Mouse (Mus musculus) megakaryocyte, embryonic 14.5 days (primary cell): ENCODE measurements around the gene Gstm2. TPM values are rescaled to one million over a fixed set of nuclear protein-coding genes. Genes with fewer than 3 reads are reported as not detected.
"Not testable (repeated sequence)": the region's sequence is repeated elsewhere in the genome, so short reads cannot be mapped to it uniquely, and the experiment has no call there.

Experiments
- H3K27me3 ChIP-seq: replicated peaks from 2 replicates; pipeline ENCODE3; 2012; ENCODE audit warnings: inconsistent platforms
- H3K36me3 ChIP-seq: replicated peaks from 2 replicates; pipeline ENCODE3; 2012; ENCODE audit warnings: low read length, inconsistent platforms, mixed read lengths
- H3K4me1 ChIP-seq: 2 replicates; pipeline ENCODE4 v1.6.1; 2012; ENCODE audit warnings: inconsistent platforms
- H3K4me3 ChIP-seq: replicated peaks from 2 replicates; pipeline ENCODE3; 2012; ENCODE audit warnings: moderate library complexity, mild to moderate bottlenecking, inconsistent platforms
- H3K9me3 ChIP-seq: 2 replicates; pipeline ENCODE4 v1.6.1; 2012; ENCODE audit warnings: inconsistent platforms
- FLI1 ChIP-seq: IDR thresholded peaks from 2 replicates; pipeline ENCODE4 v1.6.1; 2012; ENCODE audit warnings: low read length, inconsistent platforms, mixed read lengths
- GATA1 ChIP-seq: IDR thresholded peaks from 3 replicates; pipeline ENCODE4 v1.6.1; 2012; ENCODE audit warnings: mixed read lengths, low read length, inconsistent platforms, borderline replicate concordance
- polyA plus RNA-seq: library from polyadenylated mRNA; stranded (reverse); fragments of >175 nt; gene quantifications from 2 replicates; pipeline ENCODE4 v1.2.3, GENCODE M21; 2012; ENCODE audit warnings: low replicate concordance; ENCODE audit not compliant: insufficient read depth

Gene Gstm2
- polyA plus RNA-seq, result 0.83 TPM in 1 of 2 replicates, not detected in the other

DNA sequence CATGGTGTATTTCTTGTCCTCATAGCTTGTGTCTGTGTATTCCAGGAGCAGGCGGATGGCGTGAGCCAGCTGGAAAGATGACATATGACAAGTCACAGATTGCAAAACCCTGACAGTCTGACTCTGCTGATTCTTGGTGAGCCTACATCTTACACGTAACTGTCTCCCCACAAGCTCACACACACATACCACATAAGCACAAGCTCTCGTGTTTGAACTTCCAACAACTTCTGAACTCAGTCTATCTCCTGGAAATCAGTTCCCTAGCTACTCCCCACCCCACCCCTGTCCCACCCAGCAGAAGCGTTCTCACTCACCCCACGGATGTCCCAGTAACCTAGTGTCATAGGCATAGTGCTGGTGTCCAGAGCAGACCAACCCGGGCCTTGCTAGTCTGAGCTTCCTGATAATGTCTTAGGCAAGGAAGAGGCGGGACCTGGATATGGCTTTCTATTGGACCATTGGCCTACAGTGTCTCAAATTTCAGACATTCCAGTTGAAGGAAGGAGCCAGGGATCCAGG lies at the start of gene Gstm2:
Gstm2 (minus strand) TSS at position 413 of the 522 bp plus-strand sequence.
- H3K27me3 ChIP-seq, result peaks cover 38% of the 10 kb centered on the region
- TF ChIP-seq GATA1 (no peak), FLI1 (no peak)
- H3K4me3 ChIP-seq, result no peak within 1 kb of the TSS
- no peaks in the 10 kb centered on the region for H3K36me3 ChIP-seq
- peaks cover 13% of the 10 kb centered on the region for H3K4me1 ChIP-seq
- H3K9me3 ChIP-seq, result no peaks in the 10 kb centered on the region

DNA sequence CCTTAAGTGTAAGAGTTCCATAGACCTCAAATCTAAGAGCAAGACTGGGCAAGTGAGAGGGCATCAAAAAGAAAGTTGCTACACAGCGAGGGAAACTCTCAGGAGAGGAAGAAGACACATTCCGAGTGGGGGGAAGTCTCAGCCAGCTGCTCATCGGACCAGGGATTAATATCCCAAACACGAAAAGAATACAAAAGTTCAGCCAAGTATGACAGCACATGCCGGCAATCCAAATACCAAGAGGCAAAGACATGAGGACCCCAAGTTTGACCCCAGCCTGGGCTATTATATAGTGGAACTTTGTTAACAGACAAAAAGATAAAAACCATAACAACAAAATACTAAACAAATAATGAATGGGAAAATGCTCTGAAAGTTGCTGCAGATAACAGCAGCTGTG lies 46.9 kb upstream of the Gstm2 start:
- Histone ChIP-seq H3K4me1 (peaks cover 10% of the 10 kb centered on the region), H3K9me3 (no peaks in the 10 kb centered on the region), H3K27me3 (peaks cover 48% of the 10 kb centered on the region), H3K36me3 (no peaks in the 10 kb centered on the region), H3K4me3 (no peak overlapping the region)
- TF ChIP-seq FLI1, result no peak
- no peak for TF ChIP-seq GATA1

DNA sequence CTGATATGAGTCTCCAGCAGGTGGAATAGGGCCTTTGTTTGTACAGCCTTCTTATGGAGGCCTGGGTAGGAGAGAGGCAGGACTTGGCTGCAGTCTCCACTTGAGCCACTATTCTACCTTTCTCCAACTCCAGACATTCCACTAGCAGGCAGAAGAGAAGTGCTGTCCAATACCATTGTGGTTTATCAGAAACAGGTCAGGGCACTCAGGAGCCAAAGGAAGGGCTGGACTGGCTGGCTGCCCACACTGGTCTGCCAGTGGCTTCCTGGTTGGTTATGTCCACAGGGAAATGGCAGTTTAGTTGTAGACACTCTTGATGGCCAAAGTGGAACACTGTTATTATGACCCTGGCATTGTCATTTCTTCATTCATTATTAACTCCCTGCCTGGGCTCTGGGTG lies 45.9 kb upstream of the Gstm2 start:
- Histone ChIP-seq H3K4me3 (no peak overlapping the region), H3K9me3 (no peaks in the 10 kb centered on the region), H3K27me3 (peaks cover 56% of the 10 kb centered on the region), H3K4me1 (peaks cover 7% of the 10 kb centered on the region), H3K36me3 (no peaks in the 10 kb centered on the region)
- TF ChIP-seq FLI1 (no peak), GATA1 (no peak)

DNA sequence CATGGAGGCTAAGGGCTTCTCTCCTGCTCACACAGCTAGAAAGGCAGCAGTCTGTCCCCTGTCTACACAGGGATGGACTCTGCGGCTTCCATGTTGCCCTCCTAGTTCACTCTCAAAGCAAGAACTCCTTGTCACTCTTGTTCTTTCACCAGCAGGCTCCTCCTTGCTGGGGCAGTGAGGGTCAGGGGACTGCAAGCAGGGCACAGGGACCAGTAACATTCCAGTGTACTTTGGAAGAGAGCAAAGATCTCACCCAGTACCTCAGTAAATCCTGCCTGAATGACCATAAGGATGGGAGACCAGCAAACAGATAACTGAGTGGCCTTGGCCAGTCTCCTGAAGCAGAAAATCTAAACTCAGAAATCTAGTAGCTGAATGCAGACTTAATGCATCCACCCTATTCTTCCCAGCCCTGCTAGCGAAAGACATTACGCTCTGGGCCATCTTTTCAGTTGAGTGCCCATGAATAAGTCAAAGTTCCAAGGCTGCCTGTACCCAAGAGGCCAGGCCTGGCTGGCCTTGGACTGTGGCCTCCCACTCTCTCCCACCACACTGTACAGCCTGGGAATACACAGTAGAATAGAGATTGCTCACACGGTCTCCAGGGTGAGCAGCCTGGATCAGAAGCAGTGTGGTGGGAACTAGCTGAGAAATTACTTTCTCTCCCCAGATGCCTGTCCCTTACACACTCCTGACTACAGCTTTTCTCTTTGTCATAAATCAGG lies 42.5 kb upstream of the Gstm2 start:
- Histone ChIP-seq H3K36me3 (no peaks in the 10 kb centered on the region), H3K4me1 (peaks cover 7% of the 10 kb centered on the region), H3K9me3 (no peaks in the 10 kb centered on the region), H3K27me3 (peaks cover 71% of the 10 kb centered on the region), H3K4me3 (no peak overlapping the region)
- TF ChIP-seq FLI1 (no peak), GATA1 (no peak)

DNA sequence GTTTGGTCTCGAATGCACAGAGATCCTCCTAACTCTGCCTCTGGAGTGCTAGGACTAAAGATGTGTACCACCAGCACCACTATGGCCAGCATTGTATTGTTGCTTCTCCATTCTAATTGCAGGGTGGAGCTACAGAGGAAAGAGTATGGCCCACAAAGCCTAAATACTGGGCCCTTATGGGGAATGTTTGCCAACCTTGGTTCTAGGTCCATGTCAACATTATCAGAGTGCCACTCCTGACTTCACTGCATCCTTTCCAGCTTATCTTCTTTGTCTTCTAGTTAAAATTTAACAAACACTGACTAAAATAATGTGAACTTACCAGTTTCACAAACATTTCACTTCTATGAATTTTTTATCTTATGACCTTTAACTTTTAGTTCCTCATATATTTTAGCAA lies 40.3 kb upstream of the Gstm2 start:
- TF ChIP-seq FLI1 (no peak), GATA1 (no peak)
- H3K9me3 ChIP-seq, result no peaks in the 10 kb centered on the region
- H3K27me3 ChIP-seq, result peaks cover 85% of the 10 kb centered on the region
- H3K4me1 ChIP-seq, result no peaks in the 10 kb centered on the region
- H3K36me3 ChIP-seq, result no peaks in the 10 kb centered on the region
- H3K4me3 ChIP-seq, result no peak overlapping the region

DNA sequence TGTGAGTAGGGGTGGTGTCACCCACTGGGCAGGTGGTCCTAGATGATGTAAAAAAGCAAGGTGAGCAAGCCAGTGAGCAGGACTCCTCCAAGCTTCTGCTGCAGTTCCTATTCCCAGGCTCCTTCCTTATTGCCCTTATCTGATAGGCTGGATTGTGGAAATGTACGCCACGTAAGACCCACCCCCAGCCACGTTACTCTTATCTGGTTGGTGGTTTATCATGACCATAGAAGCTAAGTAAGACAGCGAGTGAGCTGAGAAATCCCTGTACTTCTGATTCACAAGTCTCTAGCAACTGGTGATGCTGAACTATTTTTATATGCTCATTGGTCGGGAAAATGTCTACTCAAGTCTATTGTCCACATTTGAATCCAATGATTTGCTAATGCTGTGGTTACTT lies 39.8 kb upstream of the Gstm2 start:
- H3K36me3 ChIP-seq, result no peaks in the 10 kb centered on the region
- peaks cover 82% of the 10 kb centered on the region for H3K27me3 ChIP-seq
- no peak overlapping the region for H3K4me3 ChIP-seq
- TF ChIP-seq FLI1, result no peak
- no peak for TF ChIP-seq GATA1
- no peaks in the 10 kb centered on the region for H3K9me3 ChIP-seq
- H3K4me1 ChIP-seq, result no peaks in the 10 kb centered on the region

DNA sequence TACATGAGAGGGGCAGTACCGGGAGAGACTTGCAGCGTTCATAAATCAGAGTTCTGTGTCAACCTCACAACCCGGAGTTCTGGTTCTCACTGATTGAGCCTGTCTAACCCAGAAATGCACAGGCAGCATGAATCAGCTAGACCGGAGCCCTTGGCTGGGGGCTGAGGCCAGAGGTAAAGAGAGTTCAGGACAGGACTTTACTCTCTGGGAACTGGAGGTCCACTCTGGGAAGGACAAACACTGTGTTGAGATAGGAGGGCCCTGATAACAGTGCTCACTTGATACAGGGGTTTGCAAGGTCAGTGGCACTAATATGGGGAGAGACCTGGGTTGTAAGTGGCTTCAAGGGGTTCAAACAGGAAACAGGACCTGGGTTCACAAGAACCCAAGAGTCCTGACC lies 39.1 kb upstream of the Gstm2 start:
- Histone ChIP-seq H3K27me3 (peaks cover 81% of the 10 kb centered on the region), H3K4me3 (no peak overlapping the region), H3K9me3 (no peaks in the 10 kb centered on the region), H3K36me3 (no peaks in the 10 kb centered on the region), H3K4me1 (no peaks in the 10 kb centered on the region)
- TF ChIP-seq GATA1 (no peak), FLI1 (no peak)

DNA sequence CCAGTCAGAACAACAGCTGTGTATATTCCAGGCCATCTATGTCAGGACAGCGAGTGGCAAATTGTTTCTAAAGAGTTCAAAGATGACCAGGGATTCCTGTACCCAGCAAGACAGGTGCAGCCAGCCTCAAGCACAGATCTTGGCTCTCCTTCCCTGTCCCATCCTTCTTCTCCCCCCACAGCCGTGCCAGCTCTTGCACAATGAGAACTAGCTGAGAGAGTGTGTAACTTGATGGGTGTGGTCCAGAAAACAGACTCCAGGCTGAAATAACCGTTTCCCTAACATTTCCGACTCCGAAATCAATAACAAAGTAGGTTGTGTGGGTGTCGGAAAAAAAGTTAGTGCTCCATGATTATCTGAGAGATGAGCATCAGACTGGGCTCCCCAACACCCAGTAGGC lies 36.4 kb upstream of the Gstm2 start:
- H3K27me3 ChIP-seq, result peaks cover 67% of the 10 kb centered on the region
- H3K4me1 ChIP-seq, result peaks cover 15% of the 10 kb centered on the region
- H3K4me3 ChIP-seq, result no peak overlapping the region
- TF ChIP-seq FLI1 (no peak), GATA1 (no peak)
- H3K36me3 ChIP-seq, result no peaks in the 10 kb centered on the region
- no peaks in the 10 kb centered on the region for H3K9me3 ChIP-seq

DNA sequence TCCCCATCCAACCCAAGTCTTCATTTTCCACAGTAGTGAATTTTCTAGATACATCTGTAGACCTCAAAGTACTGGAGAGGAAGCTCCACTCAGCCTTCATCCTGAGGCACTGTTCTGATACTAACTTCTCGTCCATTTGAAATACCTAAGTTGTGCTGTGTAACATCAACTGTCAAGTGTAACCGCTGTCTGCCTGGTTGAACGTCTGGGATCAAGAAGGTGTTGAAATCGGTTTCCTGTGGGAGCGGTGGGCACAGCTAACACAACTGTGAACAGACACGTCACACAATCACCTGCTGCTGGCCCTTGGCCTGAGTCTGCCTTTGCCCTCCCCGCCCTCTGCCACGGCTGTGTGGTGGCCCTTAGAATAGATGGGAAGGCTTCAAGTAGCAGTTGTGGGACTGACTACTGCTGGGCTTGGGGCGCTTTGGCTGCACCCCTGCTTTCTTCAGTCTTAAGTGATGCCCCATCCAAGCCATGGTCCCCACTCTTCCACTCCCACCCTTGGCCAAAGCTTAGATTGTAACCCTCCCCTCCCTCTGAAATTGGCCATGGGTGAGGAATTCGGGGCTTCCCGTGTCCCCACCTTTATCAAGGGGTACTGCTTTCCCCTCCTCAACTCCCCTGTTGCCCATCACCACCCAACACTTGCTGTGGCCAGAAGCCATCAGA lies 34.2 kb upstream of the Gstm2 start:
- H3K4me3 ChIP-seq, result not testable (repeated sequence)
- peaks cover 74% of the 10 kb centered on the region for H3K27me3 ChIP-seq

DNA sequence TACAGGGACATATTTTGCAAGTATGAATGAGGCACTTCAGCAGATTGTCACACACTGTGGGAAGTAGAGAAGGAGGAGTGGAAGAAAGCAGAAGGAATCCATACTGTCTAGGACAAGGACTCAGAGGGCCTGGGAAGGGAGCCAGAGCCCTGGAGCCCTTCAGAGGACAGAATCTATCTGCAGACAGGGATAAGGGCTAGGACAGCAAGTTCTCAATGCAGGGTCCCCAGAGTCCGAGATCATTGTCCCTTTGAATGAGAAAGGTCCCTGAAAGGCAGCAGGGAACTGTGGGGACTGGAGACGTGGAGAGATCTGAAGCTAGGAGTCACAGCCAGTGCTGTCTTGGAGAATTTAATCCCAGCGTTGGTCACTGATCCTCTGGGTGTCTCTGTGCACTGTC lies 33.0 kb upstream of the Gstm2 start:
- not testable (repeated sequence) for H3K9me3 ChIP-seq, H3K36me3 ChIP-seq, H3K4me3 ChIP-seq
- Histone ChIP-seq H3K4me1 (peaks cover 21% of the 10 kb centered on the region), H3K27me3 (peaks cover 71% of the 10 kb centered on the region)

More for the DNA sequence above, 34.2 kb upstream of the Gstm2 start:
- H3K36me3 ChIP-seq, H3K9me3 ChIP-seq: not testable (repeated sequence)
- peaks cover 21% of the 10 kb centered on the region for H3K4me1 ChIP-seq
